In the genomic region with DNA sequence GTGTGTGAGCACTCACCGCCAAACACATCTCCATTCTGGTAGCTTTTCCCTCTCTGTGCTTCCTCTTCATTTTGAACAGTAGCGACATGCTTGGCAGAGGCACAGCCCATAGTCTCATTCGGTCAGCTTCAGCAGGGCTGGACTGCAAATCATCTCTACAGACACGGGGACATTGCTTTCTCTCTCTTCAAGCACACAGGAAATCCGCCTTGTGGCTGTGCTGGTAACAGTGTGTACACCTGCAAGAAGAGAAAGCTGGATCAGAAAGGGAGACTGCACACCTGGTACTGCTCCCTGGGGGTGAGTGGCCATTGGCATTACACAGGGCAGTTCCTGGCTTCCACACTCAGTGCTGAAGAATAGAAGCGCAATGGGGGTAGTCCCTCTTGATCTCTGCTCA, we compare ENCODE assay signal across 18 mouse cellular contexts.
"Had no signal": no experiment of that assay in that cellular context is flagged by ENCODE, and none has a peak within 500 bp of the region (broad histone marks: within the 10 kb centered on the region; RNA-seq: fewer than 3 reads in every experiment).

No protein-coding gene starts in this region.

- H3K27me3 ChIP-seq: kidney, embryonic 15.5 days; limb, embryonic 12.5 days; limb, embryonic 15.5 days; midbrain, embryonic 13.5 days; neural tube, embryonic 12.5 days; neural tube, embryonic 15.5 days; stomach, embryonic 15.5 days had no signal

- H3K4me1 ChIP-seq: kidney, embryonic 15.5 days; limb, embryonic 15.5 days; stomach, embryonic 15.5 days had no signal

- H3K27ac ChIP-seq: kidney, embryonic 15.5 days; limb, embryonic 12.5 days; limb, embryonic 15.5 days; liver, embryonic 14.5 days; macrophage; midbrain, embryonic 13.5 days; neural tube, embryonic 12.5 days; neural tube, embryonic 15.5 days; stomach, embryonic 15.5 days had no signal

- H3K4me3 ChIP-seq: kidney, embryonic 15.5 days; limb, embryonic 12.5 days; limb, embryonic 15.5 days; midbrain, embryonic 13.5 days; neural tube, embryonic 12.5 days; neural tube, embryonic 15.5 days; stomach, embryonic 15.5 days had no signal

- DNase-seq: kidney, adult 11 months; kidney, adult 8-10 months; kidney, postnatal 10 days; kidney, postnatal 36 days; left cerebral cortex, postnatal 4 days; liver, postnatal 0 days; lung, embryonic 14.5 days; right cerebral cortex, postnatal 25 days; spleen, adult 18-20 months had no signal

- H3K9ac ChIP-seq: kidney, embryonic 15.5 days; limb, embryonic 12.5 days; limb, embryonic 15.5 days; liver, embryonic 14.5 days; liver, postnatal 0 days; lung, embryonic 14.5 days; midbrain, embryonic 13.5 days; neural tube, embryonic 12.5 days; neural tube, embryonic 15.5 days; stomach, embryonic 15.5 days had no signal

- H3K36me3 ChIP-seq: neural tube, embryonic 15.5 days; stomach, embryonic 15.5 days had no signal
